Mouse (Mus musculus) lung, postnatal 0 days (tissue): ENCODE measurements at regions not wholly inside any gene's neighbourhood (a gene's known extent, or its start where the extent isn't known, plus 50 kb on each side); places are given as distances from the start of the nearest gene placed in this dataset.

Experiments used
- CTCF ChIP-seq: IDR thresholded peaks from 2 replicates; pipeline ENCODE4 v1.5.1; 2016; ENCODE audit warnings: antibody characterized with exemption, mild to moderate bottlenecking
- EP300 ChIP-seq: IDR thresholded peaks from 2 replicates; pipeline ENCODE4 v1.6.1; 2016; ENCODE audit warnings: antibody characterized with exemption, mild to moderate bottlenecking, control low read depth

GRCm38 (mm10) chr13:60538110-60538509 lies 63.6 kb upstream of the Dapk1 start:
- TF ChIP-seq CTCF (no peak), EP300 (no peak)
